Mouse (Mus musculus): ENCODE measurements around the gene Gm26566.
A peak's percentile ranks its signal among the peaks of the same experiment; 100 is the strongest.

Gm26566 gene

GRCm38 (mm10) chr4:88721791-88722721, at the start of gene Gm26566, which contains the start of gene Klhl9:
Gene Gm26566, plus strand, starts transcription at chr4:88721805.
Gene Klhl9, minus strand, starts transcription at chr4:88722465.
- peak; percentile 79 for DNase-seq (ENCODE audit: low read depth)

- DNase-seq (ENCODE audit: low read depth) = no peak
Measured at GRCm38 (mm10) chr4:88676824-88677223, 44.8 kb upstream of the Gm26566 start, which contains the start of gene Ifna16. Gene Ifna16, minus strand, starts transcription at chr4:88676924.

GRCm38 (mm10) chr4:88680362-88680761, 41.2 kb upstream of the Gm26566 start:
- no peak for DNase-seq (ENCODE audit: low read depth)

GRCm38 (mm10) chr4:88681353-88681752, 40.3 kb upstream of the Gm26566 start:
- DNase-seq (ENCODE audit: low read depth) = no peak

- DNase-seq (ENCODE audit: low read depth) = no peak
Measured at GRCm38 (mm10) chr4:88683812-88684211, 37.8 kb upstream of the Gm26566 start, which contains the start of gene Ifna2. Gene Ifna2, minus strand, starts transcription at chr4:88683912.

GRCm38 (mm10) chr4:88691259-88691658, 30.3 kb upstream of the Gm26566 start, which contains the start of gene Ifnab:
Gene Ifnab, minus strand, starts transcription at chr4:88691359.
- DNase-seq (ENCODE audit: low read depth) = no peak

- no peak for DNase-seq (ENCODE audit: low read depth)
Measured at GRCm38 (mm10) chr4:88692537-88692936, 29.1 kb upstream of the Gm26566 start.

- no peak for DNase-seq (ENCODE audit: low read depth)
Measured at GRCm38 (mm10) chr4:88693392-88693791, 28.2 kb upstream of the Gm26566 start.

- peak; percentile 45 for DNase-seq (ENCODE audit: low read depth)
Measured at GRCm38 (mm10) chr4:88696237-88696884, 25.2 kb upstream of the Gm26566 start.

- no peak for DNase-seq (ENCODE audit: low read depth)
Measured at GRCm38 (mm10) chr4:88697108-88697507, 24.5 kb upstream of the Gm26566 start.

- no peak for DNase-seq (ENCODE audit: low read depth)
Measured at GRCm38 (mm10) chr4:88697753-88698152, 23.9 kb upstream of the Gm26566 start.

- DNase-seq (ENCODE audit: low read depth) = no peak
Measured at GRCm38 (mm10) chr4:88698781-88699180, 22.8 kb upstream of the Gm26566 start.

- no peak for DNase-seq (ENCODE audit: low read depth)
Measured at GRCm38 (mm10) chr4:88699301-88699700, 22.3 kb upstream of the Gm26566 start.

- DNase-seq (ENCODE audit: low read depth) = no peak
Measured at GRCm38 (mm10) chr4:88705924-88706323, 15.7 kb upstream of the Gm26566 start.

GRCm38 (mm10) chr4:88707128-88707826, 14.3 kb upstream of the Gm26566 start:
- no peak for DNase-seq (ENCODE audit: low read depth)

GRCm38 (mm10) chr4:88714281-88714680, 7.3 kb upstream of the Gm26566 start:
- DNase-seq (ENCODE audit: low read depth) = no peak

- no peak for DNase-seq (ENCODE audit: low read depth)
Measured at GRCm38 (mm10) chr4:88715059-88715458, 6.5 kb upstream of the Gm26566 start.

GRCm38 (mm10) chr4:88718715-88719114, 2.9 kb upstream of the Gm26566 start:
- no peak for DNase-seq (ENCODE audit: low read depth)

GRCm38 (mm10) chr4:88723497-88724090, 2.0 kb downstream of the Gm26566 start:
- DNase-seq (ENCODE audit: low read depth) = no peak

GRCm38 (mm10) chr4:88726727-88727126, 5.1 kb downstream of the Gm26566 start:
- no peak for DNase-seq (ENCODE audit: low read depth)

GRCm38 (mm10) chr4:88727324-88727723, 5.7 kb downstream of the Gm26566 start:
- DNase-seq (ENCODE audit: low read depth) = no peak

- peak; percentile 64 for DNase-seq (ENCODE audit: low read depth)
Measured at GRCm38 (mm10) chr4:88738480-88738879, 16.9 kb downstream of the Gm26566 start.
